Mouse (Mus musculus): ENCODE measurements around the gene Noxo1. TPM values are rescaled to one million over a fixed set of nuclear protein-coding genes. Genes with fewer than 3 reads are reported as not detected.

The Noxo1 gene
- total RNA-seq, 1 experiment from 2014 or later, result 3.6 TPM

GRCm38 (mm10) chr17:24743896-24744295, 47.9 kb downstream of the Noxo1 start:
- DNase-seq, result no peak

GRCm38 (mm10) chr17:24744381-24744780, 48.3 kb downstream of the Noxo1 start:
- DNase-seq, result no peak

- peak; percentile 90 for DNase-seq
Observed at GRCm38 (mm10) chr17:24745526-24746497, 49.8 kb downstream of the Noxo1 start.

- DNase-seq, result no peak
Observed at GRCm38 (mm10) chr17:24746986-24747385, 51.0 kb downstream of the Noxo1 start.

Other genes with a start within 250 kb of the Noxo1 start
- 16.2 and 19.4 TPM in 2 replicates for gene E4f1, start 225.9 kb upstream of the Noxo1 start, total RNA-seq (2021)
- 55.8 and 59.0 TPM in 2 replicates for gene Pgp, start 225.8 kb upstream of the Noxo1 start, total RNA-seq (2021)
- gene Bricd5, start 222.3 kb upstream of the Noxo1 start, total RNA-seq (2021), result 0.75 TPM in 1 of 2 replicates, not detected in the other
- gene Mlst8, start 217.2 kb upstream of the Noxo1 start, total RNA-seq (2021), result 19.5 and 23.3 TPM in 2 replicates
- 14.8 and 16.1 TPM in 2 replicates for gene Caskin1, start 207.6 kb upstream of the Noxo1 start, total RNA-seq (2021)
- gene Traf7, start 168.3 kb upstream of the Noxo1 start, total RNA-seq (2021), result 85.4 and 101 TPM in 2 replicates
- 1.1 and 1.8 TPM in 2 replicates for gene Rab26, start 162.0 kb upstream of the Noxo1 start, total RNA-seq (2021)
- 42.2 and 44.3 TPM in 2 replicates for gene Pkd1, start 146.4 kb upstream of the Noxo1 start, total RNA-seq (2021)
- 100 and 110 TPM in 2 replicates for gene Tsc2, start 63.6 kb upstream of the Noxo1 start, total RNA-seq (2021)
- 7.2 and 7.7 TPM in 2 replicates for gene Nthl1, start 63.6 kb upstream of the Noxo1 start, total RNA-seq (2021)
- gene Slc9a3r2, start 45.9 kb upstream of the Noxo1 start, total RNA-seq (2021), result 90.2 and 99.1 TPM in 2 replicates
- not detected in 2 replicates for gene Npw, start 37.8 kb upstream of the Noxo1 start, total RNA-seq (2021)
- 44.5 and 47.4 TPM in 2 replicates for gene Zfp598, start 26.5 kb upstream of the Noxo1 start, total RNA-seq (2021)
- 1.8 and 5.7 TPM in 2 replicates for gene Syngr3, start 6.3 kb upstream of the Noxo1 start, total RNA-seq (2021)
- 36.0 and 39.3 TPM in 2 replicates for gene Gfer, start 78 bp upstream of the Noxo1 start, total RNA-seq (2021)
- gene Tbl3, start 11.4 kb downstream of the Noxo1 start, total RNA-seq (2021), result 35.8 and 41.2 TPM in 2 replicates
- gene Rnf151, start 21.8 kb downstream of the Noxo1 start, total RNA-seq (2021), result not detected in 2 replicates
- gene Rps2, start 21.9 kb downstream of the Noxo1 start, total RNA-seq (2021), result 702 and 762 TPM in 2 replicates
- 418 and 458 TPM in 2 replicates for gene Ndufb10, start 28.2 kb downstream of the Noxo1 start, total RNA-seq (2021)
- 0.53 TPM in 1 of 2 replicates, not detected in the other for gene Rpl3l, start 31.6 kb downstream of the Noxo1 start, total RNA-seq (2021)
- 73.2 and 98.3 TPM in 2 replicates for gene Msrb1, start 40.4 kb downstream of the Noxo1 start, total RNA-seq (2021)
- 2.0 and 2.4 TPM in 2 replicates for gene Hs3st6, start 56.8 kb downstream of the Noxo1 start, total RNA-seq (2021)
- gene Meiob, start 108.1 kb downstream of the Noxo1 start, total RNA-seq (2021), result 0.67 and 0.71 TPM in 2 replicates
- 122 and 150 TPM in 2 replicates for gene Hagh, start 143.9 kb downstream of the Noxo1 start, total RNA-seq (2021)
- gene Fahd1, start 154.1 kb downstream of the Noxo1 start, total RNA-seq (2021), result 40.6 and 43.0 TPM in 2 replicates
- 1.2 and 12.2 TPM in 2 replicates for gene Igfals, start 169.8 kb downstream of the Noxo1 start, total RNA-seq (2021)
- gene Nubp2, start 190.1 kb downstream of the Noxo1 start, total RNA-seq (2021), result 39.5 and 48.8 TPM in 2 replicates
- gene Spsb3, start 190.4 kb downstream of the Noxo1 start, total RNA-seq (2021), result 30.2 and 34.6 TPM in 2 replicates
- 36.7 and 43.1 TPM in 2 replicates for gene Eme2, start 198.9 kb downstream of the Noxo1 start, total RNA-seq (2021)
- 133 and 145 TPM in 2 replicates for gene Mrps34, start 198.9 kb downstream of the Noxo1 start, total RNA-seq (2021)
- gene Nme3, start 200.3 kb downstream of the Noxo1 start, total RNA-seq (2021), result 46.1 and 47.4 TPM in 2 replicates
- gene Mapk8ip3, start 240.7 kb downstream of the Noxo1 start, total RNA-seq (2021), result 84.3 and 111 TPM in 2 replicates

Measured in adrenal gland, postnatal 14 days (tissue).